Mouse (Mus musculus): ENCODE measurements at regions not wholly inside any gene's neighbourhood (a gene's known extent, or its start where the extent isn't known, plus 50 kb on each side); places are given as distances from the start of the nearest gene placed in this dataset.

GRCm38 (mm10) chr6:104040450-104040849 lies 452.1 kb upstream of the Cntn6 start:
- no peak for DNase-seq (ENCODE audit: low spot score)

GRCm38 (mm10) chr6:104055996-104056395 lies 436.6 kb upstream of the Cntn6 start:
- no peak for DNase-seq (ENCODE audit: low spot score)

GRCm38 (mm10) chr6:104061692-104062263 lies 430.8 kb upstream of the Cntn6 start:
- DNase-seq (ENCODE audit: low spot score): no peak

- DNase-seq (ENCODE audit: low spot score): no peak
Observed at GRCm38 (mm10) chr6:104080581-104080980, 412.0 kb upstream of the Cntn6 start.

GRCm38 (mm10) chr6:104082242-104082641 lies 410.3 kb upstream of the Cntn6 start:
- no peak for DNase-seq (ENCODE audit: low spot score)

GRCm38 (mm10) chr6:104108386-104108785 lies 384.2 kb upstream of the Cntn6 start:
- DNase-seq (ENCODE audit: low spot score): no peak
